Mouse (Mus musculus) left cerebral cortex, adult 2 months (tissue): ENCODE measurements around the gene Fbxl8. TPM values are rescaled to one million over a fixed set of nuclear protein-coding genes. Genes with fewer than 3 reads are reported as not detected.
A peak's percentile ranks its signal among the peaks of the same experiment; 100 is the strongest.

Source experiments
- DNase-seq, 2 experiments: peaks; one replicate each; pipeline ENCODE4 v3.0.0; 2021 to 2022; ENCODE audit warnings: low spot score in 2 of 2, mixed read lengths in 1 of 2; ENCODE audit errors: extremely low spot score in 1 of 2
- H3K27ac ChIP-seq: fragments of 200-600 bp; 2 replicates; pipeline ENCODE4 v1.8.1; 2022
- H3K4me3 ChIP-seq: fragments of 200-600 bp; 2 replicates; pipeline ENCODE4 v1.8.1; 2022
- CTCF ChIP-seq: fragments of 200-600 bp; IDR thresholded peaks from 2 replicates; pipeline ENCODE4 v1.8.1; 2022; ENCODE audit warnings: antibody characterized with exemption, mild to moderate bottlenecking, moderate library complexity
- intact Hi-C: fragments of 180-260 bp; cut with DNase I; formaldehyde crosslinking; loops from one replicate; pipeline ENCODE4 v1.15.1; 2025
- total RNA-seq, 2 experiments: library from RNA; stranded (reverse); gene quantifications; 2 replicates each; pipeline ENCODE4 v1.2.3; 2021

Gene Fbxl8
- total RNA-seq, 2 experiments from 2014 or later: 1.00 to 1.1 TPM

GRCm38 (mm10) chr8:105259721-105260320 lies 4.6 kb upstream of the Fbxl8 start:
- intact Hi-C loops: no loop called here
- DNase-seq: peak; percentile 65 to 82
- Histone ChIP-seq H3K4me3 (peak overlapping the region; percentile 44), H3K27ac (no peak overlapping the region)
- peak; percentile 97 for TF ChIP-seq CTCF

GRCm38 (mm10) chr8:105260371-105261099 lies 3.9 kb upstream of the Fbxl8 start:
- Histone ChIP-seq H3K4me3 (no peak overlapping the region), H3K27ac (no peak overlapping the region)
- TF ChIP-seq CTCF: no peak
- DNase-seq: no peak
- intact Hi-C loops: no loop called here

GRCm38 (mm10) chr8:105261326-105261980 lies 3.0 kb upstream of the Fbxl8 start:
- no peak for TF ChIP-seq CTCF

GRCm38 (mm10) chr8:105263244-105263912 lies 1.1 kb upstream of the Fbxl8 start:
- no peak for TF ChIP-seq CTCF
- Histone ChIP-seq H3K27ac (no peak overlapping the region), H3K4me3 (no peak overlapping the region)
- no peak for DNase-seq
- intact Hi-C loops: no loop called here

More at GRCm38 (mm10) chr8:105261326-105261980, 3.0 kb upstream of the Fbxl8 start:
- intact Hi-C loops: no loop called here
- no peak for DNase-seq
- Histone ChIP-seq H3K4me3 (no peak overlapping the region), H3K27ac (no peak overlapping the region)

- no peak for TF ChIP-seq CTCF
- Histone ChIP-seq H3K27ac (no peak overlapping the region), H3K4me3 (peak overlapping the region; percentile 61)
- intact Hi-C loops: no loop called here
- DNase-seq: no peak
These were observed 680 bp downstream of the Fbxl8 start for GRCm38 (mm10) chr8:105265128-105265527.

GRCm38 (mm10) chr8:105266775-105267174 lies 2.3 kb downstream of the Fbxl8 start:
- H3K4me3 ChIP-seq: no peak overlapping the region
- no peak for TF ChIP-seq CTCF
- no peak overlapping the region for H3K27ac ChIP-seq
- DNase-seq: no peak
- intact Hi-C loops: no loop called here

GRCm38 (mm10) chr8:105268342-105269074 lies 4.1 kb downstream of the Fbxl8 start:
- Histone ChIP-seq H3K27ac (peak overlapping the region; percentile 92), H3K4me3 (peak overlapping the region; percentile 61)
- no peak for TF ChIP-seq CTCF
- peak; percentile 81 to 86 for DNase-seq
- intact Hi-C loops: no loop called here

- no peak for TF ChIP-seq CTCF
- intact Hi-C loops: no loop called here
- peak overlapping the region; percentile 92 for H3K27ac ChIP-seq
- H3K4me3 ChIP-seq: peak overlapping the region; percentile 61
- DNase-seq: no peak
These were observed 4.6 kb downstream of the Fbxl8 start for GRCm38 (mm10) chr8:105269075-105269458.

- Histone ChIP-seq H3K4me3 (peak within 1 kb of the TSS; percentile 61), H3K27ac (peak within 1 kb of the TSS; percentile 92)
- peak; percentile 65 to 67 for DNase-seq
- intact Hi-C loops: no loop called here
- no peak for TF ChIP-seq CTCF
These were observed 5.1 kb downstream of the Fbxl8 start, which contains the start of gene Hsf4 for GRCm38 (mm10) chr8:105269461-105269947. Hsf4 (plus strand) TSS chr8:105269801.

GRCm38 (mm10) chr8:105270101-105270915 lies 5.9 kb downstream of the Fbxl8 start:
- no peak for TF ChIP-seq CTCF
- Histone ChIP-seq H3K27ac (peak overlapping the region; percentile 92), H3K4me3 (peak overlapping the region; percentile 61)
- intact Hi-C loops: no loop called here
- no peak for DNase-seq

- DNase-seq: no peak
- intact Hi-C loops: no loop called here
These were observed 6.4 kb downstream of the Fbxl8 start for GRCm38 (mm10) chr8:105270916-105271186.

More at GRCm38 (mm10) chr8:105270916-105271186, 6.4 kb downstream of the Fbxl8 start:
- no peak overlapping the region for H3K4me3 ChIP-seq
- H3K27ac ChIP-seq: no peak overlapping the region
- no peak for TF ChIP-seq CTCF
